Mouse (Mus musculus) liver, embryonic 15.5 days (tissue): ENCODE measurements around the gene L3mbtl1. TPM values are rescaled to one million over a fixed set of nuclear protein-coding genes. Genes with fewer than 3 reads are reported as not detected.

Experiments
- ATAC-seq: fragments of 200-750 bp; cut with Nextera tagmentation; 2 replicates; pipeline ENCODE4 v1.8.0; 2017; ENCODE audit warnings: moderate number of reproducible peaks, mild to moderate bottlenecking, moderate library complexity; ENCODE audit not compliant: insufficient read depth
- H3K27ac ChIP-seq: fragments of 300-500 bp; sonication (generic); replicated peaks from 2 replicates; pipeline ENCODE4 v1.5.1; 2015; ENCODE audit warnings: mild to moderate bottlenecking, inconsistent platforms
- H3K27me3 ChIP-seq: fragments of 300-500 bp; sonication (generic); 2 replicates; pipeline ENCODE4 v1.6.1; 2015; ENCODE audit warnings: mild to moderate bottlenecking, inconsistent platforms
- H3K36me3 ChIP-seq: fragments of 300-500 bp; sonication (generic); replicated peaks from 2 replicates; pipeline ENCODE4 v1.6.1; 2015; ENCODE audit warnings: moderate library complexity, mild to moderate bottlenecking, inconsistent platforms
- H3K4me1 ChIP-seq: fragments of 300-500 bp; sonication (generic); replicated peaks from 2 replicates; pipeline ENCODE4 v1.6.1; 2015; ENCODE audit warnings: inconsistent platforms
- H3K4me2 ChIP-seq: fragments of 300-500 bp; sonication (generic); 2 replicates; pipeline ENCODE4 v1.6.1; 2015; ENCODE audit warnings: moderate library complexity, mild to moderate bottlenecking, inconsistent platforms
- H3K4me3 ChIP-seq: fragments of 300-500 bp; sonication (generic); replicated peaks from 2 replicates; pipeline ENCODE4 v1.5.1; 2015; ENCODE audit warnings: mild to moderate bottlenecking, inconsistent platforms
- H3K9ac ChIP-seq: fragments of 300-500 bp; sonication (generic); 2 replicates; pipeline ENCODE4 v1.6.1; 2015; ENCODE audit warnings: moderate library complexity, mild to moderate bottlenecking, inconsistent platforms
- H3K9me3 ChIP-seq: fragments of 300-500 bp; sonication (generic); replicated peaks from 2 replicates; pipeline ENCODE4 v1.6.1; 2016; ENCODE audit warnings: inconsistent platforms
- WGBS: fragments of 180-500 bp; shearing (Covaris S2); methylation state at CpG from one replicate; pipeline ENCODE4 v1.1.7; 2015; ENCODE audit warnings: mixed read lengths; ENCODE audit not compliant: insufficient replicate concordance; 5-methylcytosine and 5-hydroxymethylcytosine counted together
- polyA plus RNA-seq: library from polyadenylated mRNA; unstranded; fragments of >200 nt; fragmentation: Nextera tagmentation; extraction: Ambion mirVana; gene quantifications from 2 replicates; pipeline ENCODE4 v1.2.1, GENCODE M21; 2015

Gene L3mbtl1
- polyA plus RNA-seq, 1 experiment from 2014 or later: 0.02 TPM

GRCm38 (mm10) chr2:162924126-162924525 is 19.1 kb upstream of the L3mbtl1 start:
- ATAC-seq: no peak
- Histone ChIP-seq H3K4me3 (no peak overlapping the region), H3K9ac (no peak overlapping the region), H3K27me3 (peaks cover 6% of the 10 kb centered on the region), H3K4me1 (peaks cover 4% of the 10 kb centered on the region), H3K4me2 (no peak overlapping the region), H3K36me3 (no peaks in the 10 kb centered on the region), H3K9me3 (no peaks in the 10 kb centered on the region), H3K27ac (no peak overlapping the region)
- 75% methylated on average over 5 of the region's 5 CpGs for WGBS

DNA sequence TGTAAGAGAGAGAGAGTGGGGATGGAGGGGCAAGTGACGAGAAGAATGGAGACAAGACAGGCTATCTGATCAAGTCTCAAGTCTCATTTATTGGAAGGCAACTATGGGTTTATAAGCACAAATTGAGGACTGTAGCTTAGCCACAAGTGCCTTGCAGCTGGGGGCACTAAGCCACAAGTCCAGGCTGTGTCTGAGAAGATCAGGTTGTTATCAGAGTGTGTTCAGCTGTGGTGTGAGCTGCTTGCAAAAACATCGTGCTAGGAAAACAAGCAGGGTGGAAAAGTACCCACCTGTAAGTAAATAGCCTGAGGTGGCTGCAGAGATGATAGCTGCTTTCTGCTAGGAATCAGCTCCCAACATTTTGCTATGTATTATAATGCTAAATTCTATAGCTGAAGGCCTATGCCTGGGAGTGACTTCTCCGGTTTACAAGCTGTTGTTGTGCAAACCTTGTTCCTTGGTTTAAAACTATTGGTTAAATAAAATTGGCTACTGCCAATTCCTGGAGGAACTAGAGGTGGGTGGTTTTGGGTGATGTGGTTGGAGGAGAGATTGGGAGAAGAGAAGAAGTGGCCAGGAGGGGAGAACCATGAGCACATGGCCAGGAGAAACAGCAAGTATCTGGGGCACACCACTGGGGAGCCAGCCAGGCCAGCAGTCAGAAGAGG is 15.2 kb upstream of the L3mbtl1 start:
- 34% methylated on average over 3 of the region's 3 CpGs for WGBS
- Histone ChIP-seq H3K36me3 (peaks cover 5% of the 10 kb centered on the region), H3K9me3 (no peaks in the 10 kb centered on the region), H3K4me2 (no peak overlapping the region), H3K27me3 (peaks cover 5% of the 10 kb centered on the region), H3K4me3 (no peak overlapping the region), H3K9ac (no peak overlapping the region), H3K4me1 (peaks cover 26% of the 10 kb centered on the region), H3K27ac (no peak overlapping the region)
- no peak for ATAC-seq

DNA sequence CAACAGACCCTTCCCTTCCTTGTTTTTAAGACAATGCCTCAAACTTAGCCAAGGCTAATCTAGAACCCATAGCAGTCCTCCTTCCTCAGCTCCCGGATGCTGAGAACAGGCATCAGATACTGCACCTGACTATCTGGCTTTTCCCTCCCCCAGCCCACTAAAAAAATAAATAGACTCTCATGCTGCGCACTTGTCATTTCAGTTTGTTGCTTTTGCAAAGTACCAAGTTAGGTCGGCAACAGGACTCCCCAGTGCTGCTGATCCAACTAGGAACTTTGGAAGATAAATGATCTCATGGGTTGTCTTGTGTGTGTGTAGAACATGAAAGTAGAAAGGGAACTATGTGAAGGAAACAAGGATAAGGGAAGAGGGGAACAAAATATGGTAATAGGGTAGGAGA is 13.6 kb upstream of the L3mbtl1 start:
- ATAC-seq: no peak
- H3K4me3 ChIP-seq: no peak overlapping the region
- H3K27ac ChIP-seq: no peak overlapping the region
- H3K4me2 ChIP-seq: peak overlapping the region; percentile 96
- H3K36me3 ChIP-seq: peaks cover 21% of the 10 kb centered on the region
- WGBS: 60% methylated on average over 3 of the region's 3 CpGs
- no peaks in the 10 kb centered on the region for H3K9me3 ChIP-seq
- no peak overlapping the region for H3K9ac ChIP-seq
- H3K27me3 ChIP-seq: peaks cover 5% of the 10 kb centered on the region; the same call in 1 of the 2 replicates
- peaks cover 39% of the 10 kb centered on the region for H3K4me1 ChIP-seq

DNA sequence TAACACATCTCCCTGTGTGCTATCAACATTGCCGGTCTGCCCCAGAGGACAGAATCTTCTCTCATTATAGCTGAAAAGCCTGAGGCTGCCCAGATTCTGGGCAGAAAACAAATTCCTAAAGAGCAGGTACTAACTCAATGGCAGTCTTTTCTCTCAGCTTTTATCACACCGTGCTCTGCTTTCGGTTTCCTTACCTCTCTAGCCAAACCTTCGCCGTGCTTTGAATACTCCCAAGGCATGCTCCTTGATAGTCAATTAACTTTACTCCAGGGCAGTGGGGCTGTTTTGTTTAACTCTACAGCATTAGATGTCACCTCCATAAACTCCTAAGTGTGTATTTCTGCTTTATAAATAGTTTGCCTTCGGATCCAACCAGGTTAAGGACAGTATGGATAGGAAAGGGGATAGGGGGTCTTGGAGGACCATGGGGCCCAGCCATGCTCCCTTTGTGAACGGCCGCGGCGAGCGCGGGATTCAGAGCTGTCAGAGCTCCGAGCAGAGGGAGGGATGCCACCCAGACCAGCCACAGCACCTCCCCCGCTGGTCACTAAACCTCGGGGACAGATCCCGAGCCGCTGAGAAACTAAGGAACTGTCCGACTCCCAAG is 12.7 kb upstream of the L3mbtl1 start:
- 2% methylated on average over 18 of the region's 18 CpGs for WGBS
- no peak for ATAC-seq

GRCm38 (mm10) chr2:162931123-162931673 is 12.1 kb upstream of the L3mbtl1 start, which contains the start of gene Srsf6:
TSS of gene Srsf6 (plus strand) at chr2:162931528.
- Histone ChIP-seq H3K4me1 (peaks cover 39% of the 10 kb centered on the region), H3K4me3 (peak within 1 kb of the TSS; percentile 100), H3K36me3 (peaks cover 35% of the 10 kb centered on the region), H3K4me2 (peak within 1 kb of the TSS; percentile 96), H3K27me3 (peaks cover 5% of the 10 kb centered on the region; the same call in 1 of the 2 replicates), H3K9me3 (no peaks in the 10 kb centered on the region), H3K27ac (peak within 1 kb of the TSS; percentile 95), H3K9ac (peak within 1 kb of the TSS; percentile 100)
- ATAC-seq: peak; percentile 95
- WGBS: 0% methylated on average over 65 of the region's 68 CpGs

More for the DNA sequence above, 12.7 kb upstream of the L3mbtl1 start:
- Histone ChIP-seq H3K4me3 (peak overlapping the region; percentile 100), H3K27me3 (peaks cover 5% of the 10 kb centered on the region; the same call in 1 of the 2 replicates), H3K27ac (peak overlapping the region; percentile 95), H3K9ac (peak overlapping the region; percentile 100), H3K36me3 (peaks cover 31% of the 10 kb centered on the region), H3K4me2 (peak overlapping the region; percentile 96), H3K4me1 (peaks cover 39% of the 10 kb centered on the region), H3K9me3 (no peaks in the 10 kb centered on the region)

GRCm38 (mm10) chr2:162931674-162932650 is 11.3 kb upstream of the L3mbtl1 start:
- H3K4me3 ChIP-seq: peak overlapping the region; percentile 100
- H3K9me3 ChIP-seq: no peaks in the 10 kb centered on the region
- ATAC-seq: peak; percentile 74
- H3K4me1 ChIP-seq: peaks cover 45% of the 10 kb centered on the region
- WGBS: under 1% methylated on average over 69 of the region's 103 CpGs
- H3K4me2 ChIP-seq: peak overlapping the region; percentile 96
- H3K9ac ChIP-seq: peak overlapping the region; percentile 100
- H3K27me3 ChIP-seq: peaks cover 5% of the 10 kb centered on the region; the same call in 1 of the 2 replicates
- peak overlapping the region; percentile 95 for H3K27ac ChIP-seq
- peaks cover 43% of the 10 kb centered on the region for H3K36me3 ChIP-seq

GRCm38 (mm10) chr2:162932706-162933105 is 10.6 kb upstream of the L3mbtl1 start:
- no peaks in the 10 kb centered on the region for H3K9me3 ChIP-seq
- H3K4me1 ChIP-seq: peaks cover 44% of the 10 kb centered on the region
- H3K4me3 ChIP-seq: peak overlapping the region; percentile 100
- peaks cover 5% of the 10 kb centered on the region; the same call in 1 of the 2 replicates for H3K27me3 ChIP-seq
- H3K36me3 ChIP-seq: peaks cover 50% of the 10 kb centered on the region
- ATAC-seq: no peak
- H3K27ac ChIP-seq: 0 out of 2 replicates have a peak overlapping the region, but pooled peaks have one; percentile 95
- H3K9ac ChIP-seq: peak overlapping the region; percentile 100
- H3K4me2 ChIP-seq: peak overlapping the region; percentile 96
- 50% methylated on average over 4 of the region's 4 CpGs for WGBS

DNA sequence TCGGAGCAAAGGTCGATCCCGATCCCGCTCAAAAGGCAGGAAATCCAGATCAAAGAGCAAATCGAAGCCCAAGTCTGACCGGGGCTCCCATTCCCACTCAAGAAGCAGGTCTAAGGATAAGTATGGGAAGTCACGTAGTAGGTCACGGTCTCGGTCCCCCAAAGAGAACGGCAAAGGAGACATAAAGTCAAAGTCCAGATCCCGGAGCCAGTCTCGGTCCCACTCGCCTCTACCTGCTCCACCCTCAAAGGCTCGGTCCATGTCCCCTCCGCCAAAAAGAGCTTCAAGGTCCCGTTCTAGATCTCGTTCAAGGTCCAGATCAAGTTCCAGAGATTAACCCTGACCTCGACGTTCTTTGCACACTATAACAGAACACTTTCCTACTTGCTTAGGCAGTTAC is 8.9 kb upstream of the L3mbtl1 start:
- Histone ChIP-seq H3K27ac (no peak overlapping the region), H3K4me2 (no peak overlapping the region), H3K9me3 (no peaks in the 10 kb centered on the region), H3K4me1 (peaks cover 41% of the 10 kb centered on the region), H3K27me3 (peaks cover under 1% of the 10 kb centered on the region; the same call in 1 of the 2 replicates), H3K4me3 (no peak overlapping the region), H3K36me3 (peaks cover 66% of the 10 kb centered on the region), H3K9ac (no peak overlapping the region)
- 86% methylated on average over 19 of the region's 19 CpGs for WGBS
- no peak for ATAC-seq

DNA sequence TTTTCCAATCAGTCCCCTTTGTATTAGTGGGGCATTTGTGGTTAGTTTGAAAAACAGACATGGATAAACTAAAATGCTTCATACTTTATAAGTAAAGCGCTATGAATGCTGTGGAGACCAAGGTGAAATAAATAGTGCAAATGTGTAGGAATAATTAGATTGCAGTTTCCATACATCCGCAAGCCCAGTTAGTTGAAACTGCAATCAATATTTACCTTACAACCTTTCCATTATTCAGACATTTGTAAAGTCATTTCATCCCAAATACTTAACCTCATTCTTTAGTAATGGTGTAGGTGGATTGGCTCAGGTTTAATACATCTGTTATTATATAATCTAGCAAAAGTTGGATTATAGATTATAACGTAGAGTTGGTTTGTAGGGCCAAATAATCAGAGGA is 7.6 kb upstream of the L3mbtl1 start:
- H3K4me2 ChIP-seq: no peak overlapping the region
- H3K36me3 ChIP-seq: peaks cover 79% of the 10 kb centered on the region
- no peak overlapping the region for H3K27ac ChIP-seq
- peaks cover 6% of the 10 kb centered on the region; the same call in 1 of the 2 replicates for H3K27me3 ChIP-seq
- H3K9ac ChIP-seq: no peak overlapping the region
- no peak overlapping the region for H3K4me3 ChIP-seq
- no peak for ATAC-seq
- peaks cover 33% of the 10 kb centered on the region for H3K4me1 ChIP-seq
- H3K9me3 ChIP-seq: no peaks in the 10 kb centered on the region
- 88% methylated on average over 3 of the region's 3 CpGs for WGBS

DNA sequence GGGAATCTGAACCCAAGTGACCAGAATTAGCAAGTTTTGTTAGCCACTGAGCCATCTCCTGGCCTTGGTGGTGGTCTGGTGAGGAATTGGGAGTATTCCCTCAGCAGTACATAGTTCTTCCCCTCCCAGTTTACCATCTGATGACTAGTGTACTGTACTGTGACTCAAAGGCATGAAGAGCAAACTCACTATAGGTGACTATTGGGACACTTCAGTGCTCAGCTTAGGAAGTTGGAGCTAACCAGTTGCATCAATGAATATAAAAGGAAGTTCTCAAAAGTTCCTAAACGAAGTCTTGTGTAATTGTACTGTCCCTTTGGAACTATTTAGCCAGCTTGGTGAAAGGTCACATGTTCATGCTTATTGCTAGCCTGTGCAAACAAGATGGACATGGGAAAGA is 3.7 kb upstream of the L3mbtl1 start:
- Histone ChIP-seq H3K9ac (no peak overlapping the region), H3K27ac (no peak overlapping the region), H3K4me2 (no peak overlapping the region), H3K9me3 (no peaks in the 10 kb centered on the region), H3K27me3 (peaks cover 43% of the 10 kb centered on the region), H3K36me3 (peaks cover 66% of the 10 kb centered on the region), H3K4me1 (peaks cover 18% of the 10 kb centered on the region), H3K4me3 (no peak overlapping the region)
- 46% methylated on average over 1 of the region's 1 CpGs for WGBS
- ATAC-seq: no peak
